Mouse (Mus musculus) forebrain, postnatal 0 days (tissue): ENCODE measurements around the gene Rab3ip. TPM values are rescaled to one million over a fixed set of nuclear protein-coding genes. Genes with fewer than 3 reads are reported as not detected.

Experiments used
- ATAC-seq: fragments of 200-750 bp; cut with Nextera tagmentation; 2 replicates; pipeline ENCODE4 v1.8.0; 2017; ENCODE audit warnings: mild to moderate bottlenecking, moderate library complexity
- DNase-seq: peaks from one replicate; pipeline ENCODE4 v3.0.0-alpha.2; 2015
- H3K27ac ChIP-seq: fragments of 300-500 bp; sonication (generic); 2 replicates; pipeline ENCODE4 v1.5.1; 2014; ENCODE audit warnings: low read depth, mild to moderate bottlenecking, antibody characterized with exemption, low read length, moderate library complexity, mixed read lengths
- H3K27me3 ChIP-seq: fragments of 300-500 bp; sonication (generic); 2 replicates; pipeline ENCODE4 v1.6.1; 2014; ENCODE audit warnings: mild to moderate bottlenecking, low read length, mixed read lengths; ENCODE audit not compliant: insufficient read depth
- H3K36me3 ChIP-seq: fragments of 300-500 bp; sonication (generic); 2 replicates; pipeline ENCODE4 v1.6.1; 2014; ENCODE audit warnings: mild to moderate bottlenecking, moderate library complexity; ENCODE audit not compliant: insufficient read depth
- H3K4me1 ChIP-seq: fragments of 300-500 bp; sonication (generic); 2 replicates; pipeline ENCODE4 v1.6.1; 2014; ENCODE audit warnings: antibody characterized with exemption; ENCODE audit not compliant: insufficient read depth
- H3K4me2 ChIP-seq: fragments of 300-500 bp; sonication (generic); 2 replicates; pipeline ENCODE4 v1.6.1; 2014; ENCODE audit warnings: low read depth, mild to moderate bottlenecking, moderate library complexity
- H3K4me3 ChIP-seq: fragments of 300-500 bp; sonication (generic); 2 replicates; pipeline ENCODE4 v1.5.1; 2014; ENCODE audit warnings: low read depth, low read length, mixed read lengths
- H3K9ac ChIP-seq: fragments of 300-500 bp; sonication (generic); 2 replicates; pipeline ENCODE4 v1.6.1; 2014; ENCODE audit warnings: mild to moderate bottlenecking
- H3K9me3 ChIP-seq: fragments of 300-500 bp; sonication (generic); 2 replicates; pipeline ENCODE4 v1.6.1; 2016; ENCODE audit warnings: low read length
- CTCF ChIP-seq: sonication (generic); IDR thresholded peaks from 2 replicates; pipeline ENCODE4 v1.5.1; 2016; ENCODE audit warnings: antibody characterized with exemption, control low read depth, low read depth
- WGBS: fragments of 180-500 bp; shearing (Covaris S2); extraction: QIAGEN DNeasy Blood & Tissue Kit; methylation state at CpG from one replicate; pipeline ENCODE4 v1.1.7; 2014; 5-methylcytosine and 5-hydroxymethylcytosine counted together
- polyA plus RNA-seq: library from polyadenylated mRNA; unstranded; fragments of >200 nt; fragmentation: Nextera tagmentation; extraction: Ambion mirVana; gene quantifications from 2 replicates; pipeline ENCODE4 v1.2.1, GENCODE M21; 2015
- total RNA-seq: library from RNA; depleted of rRNA; stranded (reverse); fragments of >200 nt; gene quantifications from 2 replicates; pipeline ENCODE4 v1.2.3, GENCODE M21; 2014

Rab3ip gene
- total and polyA plus RNA-seq, 2 experiments from 2014 or later, result 41.8 to 125 TPM

- no peaks in the 10 kb centered on the region for H3K9me3 ChIP-seq
- H3K36me3 ChIP-seq, result no peaks in the 10 kb centered on the region
- H3K4me1 ChIP-seq, result no peaks in the 10 kb centered on the region
- 80% methylated on average over 14 of the region's 14 CpGs for WGBS
- no peak overlapping the region for H3K4me2 ChIP-seq
- no peak for DNase-seq
- TF ChIP-seq CTCF, result no peak
- no peak overlapping the region for H3K27ac ChIP-seq
- H3K4me3 ChIP-seq, result no peak overlapping the region
- no peak overlapping the region for H3K9ac ChIP-seq
- no peaks in the 10 kb centered on the region for H3K27me3 ChIP-seq
- ATAC-seq, result no peak
Measured at GRCm38 (mm10) chr10:116962152-116962551, 11.6 kb upstream of the Rab3ip start.

- no peak for DNase-seq
- no peak overlapping the region for H3K9ac ChIP-seq
- 50% methylated on average over 5 of the region's 5 CpGs for WGBS
Measured at GRCm38 (mm10) chr10:116957867-116958551, 7.4 kb upstream of the Rab3ip start.

GRCm38 (mm10) chr10:116956483-116957158 is 6.1 kb upstream of the Rab3ip start:
- H3K9me3 ChIP-seq, result no peaks in the 10 kb centered on the region
- H3K27ac ChIP-seq, result no peak overlapping the region
- no peak overlapping the region for H3K4me3 ChIP-seq
- DNase-seq (no peak), ATAC-seq (no peak)
- no peak overlapping the region for H3K4me2 ChIP-seq
- no peaks in the 10 kb centered on the region for H3K36me3 ChIP-seq
- no peaks in the 10 kb centered on the region for H3K27me3 ChIP-seq
- TF ChIP-seq CTCF, result no peak
- 92% methylated on average over 11 of the region's 11 CpGs for WGBS
- H3K4me1 ChIP-seq, result no peaks in the 10 kb centered on the region
- no peak overlapping the region for H3K9ac ChIP-seq

More at GRCm38 (mm10) chr10:116957867-116958551, 7.4 kb upstream of the Rab3ip start:
- no peak overlapping the region for H3K27ac ChIP-seq
- no peak for ATAC-seq
- no peaks in the 10 kb centered on the region for H3K36me3 ChIP-seq
- H3K4me1 ChIP-seq, result no peaks in the 10 kb centered on the region
- H3K9me3 ChIP-seq, result no peaks in the 10 kb centered on the region
- H3K27me3 ChIP-seq, result no peaks in the 10 kb centered on the region
- H3K4me3 ChIP-seq, result no peak overlapping the region
- H3K4me2 ChIP-seq, result no peak overlapping the region
- TF ChIP-seq CTCF, result no peak

- H3K9ac ChIP-seq, result no peak overlapping the region
- H3K36me3 ChIP-seq, result no peaks in the 10 kb centered on the region
- no peak overlapping the region for H3K27ac ChIP-seq
- no peaks in the 10 kb centered on the region for H3K9me3 ChIP-seq
- no peak overlapping the region for H3K4me3 ChIP-seq
- peaks cover 4% of the 10 kb centered on the region; the same call in 1 of the 2 replicates for H3K4me1 ChIP-seq
- H3K27me3 ChIP-seq, result no peaks in the 10 kb centered on the region
- 95% methylated on average over 6 of the region's 6 CpGs for WGBS
- DNase-seq (no peak), ATAC-seq (no peak)
- no peak for TF ChIP-seq CTCF
- no peak overlapping the region for H3K4me2 ChIP-seq
Measured at GRCm38 (mm10) chr10:116955191-116955590, 4.6 kb upstream of the Rab3ip start.

- Histone ChIP-seq H3K36me3 (no peaks in the 10 kb centered on the region), H3K4me2 (peak overlapping the region; percentile 74), H3K4me3 (peak overlapping the region; percentile 86), H3K9me3 (no peaks in the 10 kb centered on the region), H3K27ac (no peak overlapping the region), H3K9ac (no peak overlapping the region), H3K4me1 (peaks cover 8% of the 10 kb centered on the region), H3K27me3 (no peaks in the 10 kb centered on the region)
- DNase-seq, result no peak
- TF ChIP-seq CTCF, result no peak
- WGBS, result 33% methylated on average over 5 of the region's 5 CpGs
- no peak for ATAC-seq
Measured at GRCm38 (mm10) chr10:116950886-116951285, 317 bp upstream of the Rab3ip start.

GRCm38 (mm10) chr10:116949111-116950008 is 1.2 kb downstream of the Rab3ip start:
- DNase-seq, result peak; percentile 31
- peak overlapping the region; percentile 62 for H3K9ac ChIP-seq
- peak overlapping the region; percentile 76 for H3K27ac ChIP-seq
- WGBS, result 3% methylated on average over 42 of the region's 44 CpGs
- no peaks in the 10 kb centered on the region for H3K27me3 ChIP-seq
- peaks cover 8% of the 10 kb centered on the region for H3K4me1 ChIP-seq
- H3K4me3 ChIP-seq, result peak overlapping the region; percentile 86
- H3K9me3 ChIP-seq, result no peaks in the 10 kb centered on the region
- no peak for TF ChIP-seq CTCF
- H3K4me2 ChIP-seq, result peak overlapping the region; percentile 74
- H3K36me3 ChIP-seq, result no peaks in the 10 kb centered on the region
- peak; percentile 24 for ATAC-seq
